Mouse (Mus musculus): Measurements from ENCODE around the gene D430019H16Rik. TPM values are rescaled to one million over a fixed set of nuclear protein-coding genes. Genes with fewer than 3 reads are reported as not detected.

The D430019H16Rik gene
- total and polyA plus RNA-seq, 3 experiments, result not detected

Other genes starting within 250 kb of the D430019H16Rik start
- not detected in 2 replicates for gene Tcl1, start 231.1 kb upstream of the D430019H16Rik start, total RNA-seq (2012; rRNA removed)
- gene Tcl1, start 231.1 kb upstream of the D430019H16Rik start, polyA plus RNA-seq (2012; ENCODE audit: insufficient read depth in 1 of 2, insufficient read length in 2 of 2, low read depth in 1 of 2, low replicate concordance in 2 of 2, missing spikeins in 1 of 2), result not detected
- gene Tunar, start 120.0 kb upstream of the D430019H16Rik start, total RNA-seq (2012; rRNA removed), result not detected in 2 replicates
- gene Tunar, start 120.0 kb upstream of the D430019H16Rik start, polyA plus RNA-seq (2012; ENCODE audit: insufficient read depth in 1 of 2, insufficient read length in 2 of 2, low read depth in 1 of 2, low replicate concordance in 2 of 2, missing spikeins in 1 of 2), result not detected
- not detected in 2 replicates for gene Bdkrb2, start 109.4 kb downstream of the D430019H16Rik start, total RNA-seq (2012; rRNA removed)
- not detected for gene Bdkrb2, start 109.4 kb downstream of the D430019H16Rik start, polyA plus RNA-seq (2012; ENCODE audit: insufficient read depth in 1 of 2, insufficient read length in 2 of 2, low read depth in 1 of 2, low replicate concordance in 2 of 2, missing spikeins in 1 of 2)
- gene Bdkrb1, start 149.2 kb downstream of the D430019H16Rik start, total RNA-seq (2012; rRNA removed), result not detected in 2 replicates
- under 1 TPM in 1 of 2 experiments, not detected in 1; 0.13 TPM for gene Bdkrb1, start 149.2 kb downstream of the D430019H16Rik start, polyA plus RNA-seq (2012; ENCODE audit: insufficient read depth in 1 of 2, insufficient read length in 2 of 2, low read depth in 1 of 2, low replicate concordance in 2 of 2, missing spikeins in 1 of 2)
- gene Gskip, start 231.0 kb downstream of the D430019H16Rik start, total RNA-seq (2012; rRNA removed), result 12.0 and 12.6 TPM in 2 replicates
- 10 to 100 TPM in 1 of 2 experiments, not detected in 1; 13.9 TPM for gene Gskip, start 231.0 kb downstream of the D430019H16Rik start, polyA plus RNA-seq (2012; ENCODE audit: insufficient read depth in 1 of 2, insufficient read length in 2 of 2, low read depth in 1 of 2, low replicate concordance in 2 of 2, missing spikeins in 1 of 2)
- gene Atg2b, start 231.4 kb downstream of the D430019H16Rik start, total RNA-seq (2012; rRNA removed), result 28.3 and 31.3 TPM in 2 replicates
- 10 to 100 TPM in 1 of 2 experiments, not detected in 1; 35.9 TPM for gene Atg2b, start 231.4 kb downstream of the D430019H16Rik start, polyA plus RNA-seq (2012; ENCODE audit: insufficient read depth in 1 of 2, insufficient read length in 2 of 2, low read depth in 1 of 2, low replicate concordance in 2 of 2, missing spikeins in 1 of 2)

Data from MEL (cell line).